Mouse (Mus musculus): ENCODE measurements around the gene Ctdnep1.

DNA sequence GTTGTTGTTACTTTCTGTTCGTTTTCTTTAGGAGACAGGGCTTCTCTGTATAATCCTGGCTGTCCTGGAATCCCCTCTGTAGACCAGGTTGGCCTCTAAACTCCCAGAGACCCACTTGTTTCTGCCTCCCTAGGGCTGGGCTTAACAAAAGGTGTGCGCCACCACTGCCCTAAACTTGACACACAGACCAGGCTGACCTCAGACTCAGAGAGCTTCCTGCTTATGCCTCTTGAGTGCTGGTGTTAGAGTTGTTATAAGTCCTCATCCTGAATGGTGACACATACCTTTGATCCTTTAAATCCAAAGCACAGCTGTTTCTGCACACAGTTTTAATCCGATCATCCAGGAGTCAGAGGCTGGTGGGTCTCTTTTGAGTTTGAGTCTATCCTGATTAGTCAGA, 12.0 kb downstream of the Ctdnep1 start:
- no peak for TF ChIP-seq CTCF (IDR thresholded peaks at IDR 0.05; ENCODE audit: borderline replicate concordance, insufficient read depth, low read length)
- TF ChIP-seq POLR2A (IDR thresholded peaks at IDR 0.05; ENCODE audit: low read depth, low read length), result no peak
